Mouse (Mus musculus) adrenal gland, adult 8-10 months (tissue): ENCODE results near the gene Metap1. TPM values are rescaled to one million over a fixed set of nuclear protein-coding genes. Genes with fewer than 3 reads are reported as not detected.
"Not testable (repeated sequence)": the region's sequence is repeated elsewhere in the genome, so short reads cannot be mapped to it uniquely, and the experiment has no call there.

Experiments
- DNase-seq: peaks from one replicate; pipeline ENCODE4 v3.0.0; 2022
- total RNA-seq, 4 experiments: library from RNA; stranded (reverse); gene quantifications; 2 replicates each; pipeline ENCODE4 v1.2.4; 2022

The Metap1 gene
- total RNA-seq, 4 experiments from 2014 or later = 53.9 to 62.2 (median 59.2) TPM

DNA sequence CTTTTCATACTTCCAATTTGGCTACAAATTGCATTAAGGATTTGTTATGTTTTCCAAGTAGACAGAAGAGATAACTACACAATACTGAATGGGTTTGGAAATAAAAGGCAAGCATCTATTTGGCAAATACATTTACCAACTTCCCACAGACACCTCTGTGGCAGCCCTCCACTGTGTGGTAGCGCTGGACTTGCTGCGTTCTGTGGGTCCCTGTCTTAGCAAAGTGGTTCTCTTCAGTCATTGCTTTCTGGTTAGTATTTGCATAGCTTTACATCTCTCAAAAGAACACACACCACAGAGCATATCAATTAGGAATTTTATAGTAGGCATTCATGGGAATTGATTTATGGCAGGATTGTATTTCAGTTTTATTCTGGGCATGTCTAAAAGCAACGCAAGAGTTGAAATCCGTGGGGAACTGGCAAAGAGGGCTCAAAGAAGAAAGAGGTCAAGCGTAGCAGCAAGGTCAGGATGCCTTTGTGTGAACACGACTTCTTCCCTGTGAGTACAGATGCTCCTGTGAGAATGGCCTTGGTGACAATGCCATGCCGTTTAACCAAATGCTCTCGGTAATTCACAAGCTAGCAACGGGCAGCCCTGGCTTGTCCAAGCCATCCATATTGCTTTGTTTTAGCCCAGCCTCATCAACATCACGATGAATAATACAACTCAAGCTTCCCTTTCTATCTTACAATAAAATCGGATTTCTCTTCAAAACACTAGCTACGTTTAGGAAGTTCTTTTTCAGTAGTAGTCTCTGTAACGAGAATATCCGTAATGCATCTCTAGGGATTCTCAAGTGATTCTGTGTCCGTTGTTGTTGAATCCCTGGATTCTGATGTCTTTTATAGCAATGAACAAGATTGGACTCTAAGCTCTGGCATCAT, 10.8 kb upstream of the Metap1 start:
- no peak for DNase-seq

DNA sequence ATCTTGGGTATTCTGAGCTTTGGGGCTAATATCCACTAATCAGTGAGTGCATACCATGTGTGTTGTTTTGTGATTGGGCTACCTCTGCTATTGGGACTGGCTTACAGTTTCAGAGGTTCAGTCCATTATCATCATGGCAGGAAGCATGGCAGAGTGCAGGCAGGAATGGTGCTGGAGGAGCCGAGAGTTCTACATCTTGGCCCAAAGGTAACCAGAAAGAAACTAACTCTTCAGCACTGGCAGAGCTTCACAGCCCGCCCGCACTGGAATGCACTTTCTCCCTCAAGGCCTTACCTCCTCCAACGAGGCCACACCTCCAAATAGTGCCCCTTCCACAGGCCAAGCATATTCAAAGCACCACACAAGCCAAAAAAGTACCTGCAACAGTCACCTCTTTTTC, 9.4 kb upstream of the Metap1 start:
- no peak for DNase-seq

DNA sequence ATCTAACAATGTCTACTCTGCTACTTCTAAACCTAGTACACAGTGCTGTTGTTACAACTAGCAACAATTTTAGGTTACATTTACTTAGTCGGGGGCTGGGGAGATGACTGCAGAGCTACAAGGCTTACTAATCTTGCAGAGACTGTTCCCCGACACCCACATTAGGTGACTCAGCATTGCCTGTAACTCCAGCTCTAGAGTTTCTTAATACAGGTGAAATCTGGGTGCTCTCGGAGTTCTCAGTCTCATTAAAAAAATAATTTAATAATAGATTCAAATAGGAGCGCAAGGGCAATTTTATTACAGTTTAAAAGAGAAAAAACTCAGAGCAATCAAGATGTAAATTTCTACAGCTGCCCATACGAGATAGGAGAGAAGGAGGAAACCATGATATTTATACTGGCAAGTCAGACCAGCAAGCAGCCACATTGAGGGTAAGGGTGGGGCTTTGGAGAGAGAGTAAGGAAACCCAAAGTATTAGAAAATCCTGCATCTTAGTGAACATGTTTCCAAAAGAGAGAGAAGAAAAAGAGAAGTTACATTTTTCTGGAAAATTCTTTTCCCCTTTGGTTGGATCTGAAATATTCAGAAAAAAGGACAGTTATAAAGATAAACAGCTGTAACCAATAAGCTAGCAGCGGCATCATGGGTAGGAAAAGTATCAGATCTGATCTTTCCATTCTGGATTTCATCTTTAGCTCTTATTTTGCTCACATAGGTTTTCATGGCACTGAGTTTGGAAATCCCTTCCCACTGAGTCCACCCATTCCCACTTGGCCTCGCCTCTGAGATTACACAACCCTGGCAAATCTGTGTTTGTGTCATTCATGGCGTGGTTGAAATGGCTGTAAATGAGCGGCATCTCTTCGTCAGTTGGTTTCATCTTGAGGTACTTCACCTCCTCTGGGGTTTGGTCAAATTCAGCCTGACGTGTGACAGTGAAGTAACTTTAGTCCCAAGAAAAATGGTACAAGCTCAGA, 6.1 kb upstream of the Metap1 start:
- DNase-seq = no peak

DNA sequence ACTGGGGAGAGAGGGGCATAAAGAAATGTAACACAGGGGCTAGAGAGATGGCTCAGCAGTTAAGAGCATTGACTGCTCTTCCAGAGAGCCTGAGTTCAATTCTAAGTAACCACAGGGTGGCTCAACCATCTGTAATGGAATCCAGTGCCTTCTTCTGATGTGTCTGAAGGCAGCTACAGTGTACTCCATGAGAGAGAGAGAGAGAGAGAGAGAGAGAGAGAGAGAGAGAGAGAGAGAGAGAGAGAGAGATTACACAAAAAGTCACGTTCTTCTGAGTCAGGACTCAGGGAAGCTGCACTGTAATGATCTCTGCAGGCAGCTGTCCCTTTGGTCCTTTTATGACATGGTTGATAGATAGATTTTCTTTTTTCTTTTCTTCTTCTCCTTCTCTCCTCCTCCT, 5.2 kb upstream of the Metap1 start:
- no peak for DNase-seq

DNA sequence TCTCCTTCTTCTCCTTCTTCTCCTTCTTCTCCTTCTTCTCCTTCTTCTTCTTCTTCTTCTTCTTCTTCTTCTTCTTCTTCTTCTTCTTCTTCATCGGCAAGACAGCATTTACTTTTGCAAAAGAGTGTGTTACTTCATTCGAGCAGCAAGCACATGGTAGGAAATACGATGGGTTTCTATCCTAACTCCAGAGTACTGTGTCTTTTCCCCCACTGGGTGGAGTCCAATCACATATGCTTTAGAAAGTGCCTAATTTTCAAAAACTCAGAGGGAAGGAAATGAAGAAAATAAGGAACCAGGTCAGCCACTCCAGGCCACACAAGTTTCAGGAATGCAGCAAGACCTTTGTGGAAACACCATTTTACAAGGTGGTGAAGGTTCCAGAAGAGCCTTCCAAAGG, 4.4 kb upstream of the Metap1 start:
- DNase-seq = no peak

DNA sequence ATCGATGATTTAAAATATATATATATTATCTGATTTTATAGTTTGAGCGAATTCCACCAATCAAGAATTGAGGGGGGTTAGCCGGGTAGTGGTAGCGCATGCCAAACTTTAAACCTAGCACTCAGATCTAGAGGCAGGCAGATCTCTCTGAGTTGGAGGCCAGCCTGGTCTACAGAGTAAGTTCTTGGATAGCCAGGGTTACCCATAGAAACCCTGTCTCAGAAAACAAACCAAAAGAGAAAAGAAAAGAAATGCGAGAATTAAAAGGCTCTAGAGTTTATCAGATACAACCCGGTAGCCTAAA, 671 bp upstream of the Metap1 start:
- no peak for DNase-seq

DNA sequence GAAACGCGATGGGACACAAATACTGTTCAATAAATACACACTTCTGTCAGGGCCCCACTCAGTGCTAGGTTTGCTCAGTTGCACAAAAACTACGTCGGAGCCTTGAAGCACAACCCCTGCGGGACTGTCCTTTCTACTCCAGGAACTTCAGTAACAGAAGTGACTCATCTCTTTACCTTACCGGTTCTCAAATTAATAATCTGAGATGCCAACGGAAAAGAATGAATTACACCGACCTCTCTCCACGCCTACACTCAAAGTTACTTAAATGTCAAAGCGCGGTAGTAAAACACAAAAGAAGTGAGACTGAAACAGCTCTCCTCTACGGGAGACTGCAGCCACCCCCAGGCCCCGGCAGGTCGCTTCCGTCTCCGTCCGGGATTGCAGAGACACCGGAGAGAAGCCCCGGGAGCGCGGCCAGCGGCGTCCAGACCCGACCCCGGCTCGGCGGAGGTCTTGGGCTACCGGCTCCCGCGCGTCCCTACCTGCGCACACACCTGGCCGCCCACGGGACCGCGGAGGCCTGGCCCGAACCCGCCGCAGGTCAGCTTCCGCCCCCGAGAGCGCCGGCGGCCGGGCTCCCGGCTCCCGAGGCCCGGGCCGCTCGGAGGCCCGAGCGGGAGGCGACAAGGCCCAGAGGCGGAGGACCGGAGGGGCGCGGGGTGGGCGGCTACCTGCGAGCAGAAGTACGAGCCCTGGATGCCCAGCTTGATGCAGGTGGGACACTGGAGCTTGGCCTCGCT, 560 bp downstream of the Metap1 start:
- DNase-seq = no peak

DNA sequence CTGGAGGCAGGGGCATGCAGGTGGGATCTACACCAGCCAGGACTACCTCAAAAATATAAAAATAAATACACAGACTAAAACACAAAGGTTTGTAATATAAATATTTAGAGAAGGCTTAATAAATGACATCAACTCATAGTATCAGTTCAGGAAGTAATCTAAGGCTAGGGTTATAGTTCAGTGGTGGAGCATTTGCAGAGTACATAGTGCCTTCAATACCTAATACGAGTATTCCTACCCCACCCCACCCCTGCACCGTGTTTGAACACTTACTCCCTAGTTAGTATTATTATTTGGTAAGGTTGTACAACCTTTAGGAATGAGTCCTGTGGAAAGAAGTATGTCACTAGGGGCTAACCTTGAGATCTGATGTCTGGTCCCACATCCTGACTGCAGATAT, 6.1 kb downstream of the Metap1 start:
- no peak for DNase-seq

DNA sequence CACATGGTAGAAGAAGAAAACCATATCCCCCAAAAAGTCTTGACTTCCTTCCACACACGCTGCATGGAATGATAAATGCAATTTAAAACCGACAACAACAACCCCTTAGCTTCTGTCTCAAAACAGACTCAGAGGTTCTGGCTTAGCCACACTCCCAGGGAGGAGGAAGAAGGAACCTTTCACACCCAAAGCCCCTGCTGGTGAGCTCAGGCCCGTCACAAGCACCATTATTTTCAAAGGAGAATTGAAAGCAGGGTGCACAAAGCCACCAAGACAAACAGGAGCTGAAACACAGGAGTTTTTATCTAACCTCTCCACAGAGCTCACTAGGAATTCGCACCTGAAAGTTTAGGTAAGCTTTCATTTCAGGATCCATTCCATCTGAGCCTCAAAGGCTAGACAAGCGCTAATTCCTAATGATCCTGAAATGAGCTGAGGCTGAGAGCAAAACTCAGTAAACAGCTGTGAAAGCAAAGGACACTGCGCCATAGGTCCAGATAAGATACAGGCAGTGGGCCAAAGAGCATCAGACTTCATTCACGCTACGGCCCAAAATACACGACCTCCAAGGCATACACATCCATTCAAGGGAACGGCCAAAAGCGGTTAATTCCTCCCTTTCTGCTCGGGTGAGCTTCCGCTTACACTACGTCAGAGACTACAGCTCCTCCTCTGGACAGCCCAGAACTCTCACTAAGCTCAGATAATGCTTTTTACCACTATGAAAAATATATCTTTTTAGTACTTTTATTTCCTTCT, 7.6 kb downstream of the Metap1 start:
- no peak for DNase-seq

DNA sequence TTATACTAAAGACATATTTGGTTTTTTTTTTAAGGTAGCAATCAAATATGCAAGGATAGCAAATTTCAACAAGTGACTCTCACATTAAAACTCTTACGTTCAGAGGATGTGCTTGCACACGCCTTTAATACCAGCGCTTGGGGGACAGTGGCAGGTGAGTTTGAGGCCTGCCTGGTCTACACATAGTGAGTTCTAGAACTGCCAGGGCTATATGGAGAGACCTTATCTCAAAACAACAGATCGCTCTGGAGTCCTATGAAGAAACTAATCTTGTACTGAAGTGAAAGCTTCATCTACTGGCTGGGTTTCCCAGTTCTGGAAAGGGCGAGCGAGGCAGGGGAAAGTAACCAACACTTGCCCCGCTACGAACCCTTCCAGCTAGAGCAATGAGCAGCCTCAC, 9.8 kb downstream of the Metap1 start:
- no peak for DNase-seq

DNA sequence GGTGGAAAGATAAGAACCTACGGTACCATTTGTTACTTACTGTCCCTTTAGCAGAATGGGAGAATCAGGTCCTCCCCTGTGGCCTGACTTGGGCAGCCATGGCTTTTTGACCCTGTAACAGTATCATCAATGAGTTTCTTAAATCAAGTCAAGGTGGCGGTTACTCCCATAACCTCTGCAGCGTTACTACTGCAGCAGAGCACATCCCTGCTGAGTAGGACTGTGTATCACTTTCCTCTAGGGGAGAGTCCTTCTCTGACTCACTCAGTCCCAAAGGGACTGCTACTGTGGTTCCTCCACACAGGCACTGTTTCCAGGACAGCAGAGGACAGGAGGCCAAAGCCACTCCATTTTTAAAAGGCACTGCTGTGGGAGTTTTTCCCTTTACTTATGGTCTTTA, 18.2 kb downstream of the Metap1 start:
- DNase-seq = no peak

DNA sequence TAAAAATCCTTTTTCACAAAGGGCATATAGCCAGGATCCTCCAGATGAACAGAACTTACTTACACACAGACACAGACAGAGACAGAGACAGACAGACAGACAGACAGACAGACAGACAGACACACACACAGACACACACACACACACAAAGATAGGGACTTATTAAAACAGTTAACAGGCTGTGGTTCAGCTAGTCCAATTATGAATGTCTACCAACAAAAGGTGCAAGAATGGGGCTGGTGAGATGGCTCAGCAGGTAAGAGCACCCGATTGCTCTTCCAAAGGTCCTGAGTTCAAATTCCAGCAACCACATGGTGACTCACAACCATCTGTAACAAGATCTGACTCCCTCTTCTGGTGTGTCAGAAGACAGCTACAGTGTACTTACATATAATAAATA, 22.7 kb downstream of the Metap1 start:
- DNase-seq = not testable (repeated sequence)

DNA sequence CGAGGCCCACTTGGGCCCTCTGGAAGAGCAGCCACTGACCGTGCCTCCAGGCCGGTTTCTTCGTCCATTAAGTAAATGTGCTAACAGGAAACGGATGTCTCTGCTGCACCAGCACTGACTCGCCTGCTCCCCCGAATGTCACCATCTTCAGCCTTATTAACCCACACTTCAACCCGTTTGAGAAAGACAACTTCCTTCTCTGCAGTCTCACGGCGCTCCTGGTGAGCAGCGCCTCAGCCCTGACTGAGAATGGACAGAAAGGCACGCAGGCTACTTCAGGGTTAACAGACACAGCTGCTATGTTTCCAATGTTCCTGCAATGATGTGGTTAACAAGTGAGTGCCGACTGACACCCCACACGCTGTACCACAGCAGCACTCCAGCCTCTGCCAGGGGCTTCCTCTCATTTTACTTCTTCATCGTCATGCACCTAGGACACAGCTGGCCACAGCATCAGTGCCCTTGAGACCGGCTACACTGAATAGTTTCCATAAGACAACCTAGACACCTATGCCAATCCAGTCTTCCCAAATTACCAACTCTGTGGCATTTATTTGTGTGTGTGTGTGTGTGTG, 24.7 kb downstream of the Metap1 start:
- no peak for DNase-seq

DNA sequence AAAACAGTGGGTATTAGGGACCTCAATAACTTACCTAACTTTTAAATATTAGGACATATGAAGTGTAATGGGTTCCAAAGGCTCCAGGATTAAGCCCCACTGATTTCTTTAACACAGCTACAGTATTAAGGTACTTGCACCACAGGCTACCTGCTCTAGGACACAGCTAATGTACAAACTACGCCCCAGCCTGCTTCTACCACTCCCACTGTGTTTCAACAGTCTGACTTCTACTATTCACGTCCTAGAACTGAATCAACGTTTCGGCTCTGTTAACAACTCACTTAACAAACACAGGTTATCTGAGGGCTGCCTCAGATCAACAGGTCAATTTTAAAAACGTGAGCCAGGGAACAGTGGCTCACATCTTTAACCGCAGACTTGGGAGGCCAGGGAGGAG, 25.5 kb downstream of the Metap1 start:
- no peak for DNase-seq

DNA sequence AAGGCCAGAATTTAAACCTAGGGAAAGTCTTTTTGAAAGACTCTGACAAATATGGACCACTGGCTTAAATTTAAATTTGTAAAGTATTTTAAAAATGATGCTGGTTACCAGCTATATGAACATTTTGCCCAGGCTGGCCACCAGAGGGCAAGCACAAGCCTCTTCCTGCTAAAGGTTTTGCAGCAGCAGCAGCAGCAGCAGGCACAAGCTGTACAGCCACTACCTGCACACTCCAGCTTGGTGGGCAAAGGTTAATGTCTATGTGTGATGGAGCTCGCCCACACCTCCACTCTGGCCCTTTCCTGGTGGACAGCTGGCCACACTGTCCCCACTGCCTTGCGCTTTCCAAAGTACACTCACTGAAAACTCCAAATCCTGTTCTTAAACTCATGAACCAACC, 26.2 kb downstream of the Metap1 start:
- no peak for DNase-seq

DNA sequence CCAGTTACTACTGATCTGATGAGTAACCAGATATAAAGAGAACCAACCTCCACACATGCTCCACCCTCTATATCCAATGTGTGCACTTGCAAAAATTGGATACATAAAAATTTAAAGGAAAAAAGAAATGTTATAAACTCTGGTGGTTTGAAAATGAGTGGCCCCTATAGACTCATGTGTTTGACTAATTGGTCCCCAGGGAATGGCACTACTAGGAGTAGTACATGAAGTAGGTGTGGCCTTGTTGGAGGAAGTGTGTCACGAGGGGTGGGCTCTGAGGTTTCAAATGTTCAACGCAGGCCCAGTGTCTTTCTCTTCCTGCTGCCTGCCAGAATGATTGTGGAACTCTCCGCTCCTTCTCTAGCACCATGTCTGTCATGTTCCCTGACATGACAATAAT, 27.5 kb downstream of the Metap1 start:
- DNase-seq = no peak

DNA sequence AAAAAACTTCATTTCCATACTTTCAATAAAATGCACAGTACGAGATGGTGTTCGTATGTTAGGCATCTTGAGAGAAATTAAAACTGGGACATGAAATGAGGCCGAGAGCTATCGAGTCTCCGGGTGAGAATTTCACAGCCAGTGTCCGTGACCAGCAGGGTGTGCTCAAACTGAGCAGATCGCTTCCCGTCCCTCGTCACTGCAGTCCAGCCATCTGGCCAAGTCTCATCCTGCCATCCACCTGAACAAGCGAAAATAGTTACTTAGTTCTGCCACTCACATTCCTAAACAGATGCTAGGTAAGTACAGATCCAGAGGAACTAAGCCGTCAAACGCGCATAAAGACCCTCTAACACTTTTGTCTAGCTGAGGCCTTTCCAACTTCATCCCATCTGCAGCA, 29.1 kb downstream of the Metap1 start:
- no peak for DNase-seq

DNA sequence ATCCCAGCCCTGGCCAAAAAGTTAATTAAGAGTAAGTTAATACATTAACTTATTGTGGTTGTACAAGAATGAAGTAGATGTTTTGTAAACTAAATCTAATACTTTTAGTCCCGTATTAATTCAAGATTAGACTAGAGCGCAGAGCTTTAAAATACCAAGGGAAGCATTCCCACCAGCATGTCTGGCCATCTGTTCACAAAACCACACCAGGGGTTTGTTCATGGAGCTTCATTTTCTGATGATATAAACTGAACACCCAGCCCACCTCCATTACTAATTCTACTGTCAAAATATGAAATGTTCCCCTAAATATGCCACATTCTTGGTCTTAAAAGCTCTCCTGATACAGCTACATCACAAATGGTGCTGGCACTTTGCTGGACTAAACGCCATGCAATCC, 30.9 kb downstream of the Metap1 start:
- DNase-seq = no peak

DNA sequence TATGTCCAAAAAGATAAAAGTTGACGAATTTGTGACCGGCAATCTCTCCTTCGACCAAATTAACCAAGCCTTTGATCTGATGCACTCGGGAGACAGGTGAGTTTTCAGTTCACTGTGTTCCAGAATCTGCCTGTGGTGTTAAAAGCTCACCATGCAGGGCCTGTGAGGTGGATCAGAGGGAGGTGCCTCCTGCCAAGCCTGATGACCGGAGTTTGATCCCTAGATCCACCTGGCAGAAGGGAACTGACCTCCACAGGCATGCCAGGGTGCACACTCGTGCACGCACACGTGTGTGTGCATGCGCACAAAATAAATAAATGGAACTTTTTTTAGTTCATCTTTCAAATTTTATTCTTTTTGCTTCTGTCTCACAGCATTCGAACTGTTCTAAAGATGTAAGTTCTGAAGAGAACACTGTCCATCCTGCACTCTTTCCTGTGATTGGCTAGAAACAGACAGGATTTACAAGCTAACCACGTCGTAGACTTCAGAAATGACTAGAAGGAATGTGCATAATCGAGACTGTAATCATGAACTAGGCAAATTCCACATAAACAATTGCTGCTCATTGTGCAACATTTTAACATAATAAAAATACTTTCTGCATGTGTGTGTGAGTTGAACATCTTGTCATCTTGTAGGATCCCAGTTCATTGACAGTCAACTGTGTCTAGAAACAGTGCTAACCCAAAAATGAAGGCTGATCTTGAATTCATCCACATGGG, 34.4 kb downstream of the Metap1 start:
- no peak for DNase-seq

DNA sequence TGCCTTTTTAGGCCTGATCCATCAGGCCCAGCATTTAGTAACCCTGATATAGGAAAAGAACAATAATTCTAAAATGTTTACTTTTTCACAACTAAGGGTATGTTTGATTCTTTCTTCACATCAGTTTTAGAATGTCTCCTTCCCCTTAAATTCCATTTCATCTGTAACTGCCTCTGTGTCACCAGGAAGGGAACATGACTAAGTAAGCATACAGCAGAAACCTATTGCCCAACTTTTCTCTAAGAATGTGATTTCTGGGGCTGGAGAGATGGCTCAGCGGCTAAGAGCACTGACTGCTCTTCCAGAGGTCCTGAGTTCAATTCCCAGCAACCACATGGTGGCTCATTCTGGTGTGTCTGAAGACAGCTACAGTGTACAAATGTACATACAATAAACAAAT, 35.1 kb downstream of the Metap1 start:
- no peak for DNase-seq

DNA sequence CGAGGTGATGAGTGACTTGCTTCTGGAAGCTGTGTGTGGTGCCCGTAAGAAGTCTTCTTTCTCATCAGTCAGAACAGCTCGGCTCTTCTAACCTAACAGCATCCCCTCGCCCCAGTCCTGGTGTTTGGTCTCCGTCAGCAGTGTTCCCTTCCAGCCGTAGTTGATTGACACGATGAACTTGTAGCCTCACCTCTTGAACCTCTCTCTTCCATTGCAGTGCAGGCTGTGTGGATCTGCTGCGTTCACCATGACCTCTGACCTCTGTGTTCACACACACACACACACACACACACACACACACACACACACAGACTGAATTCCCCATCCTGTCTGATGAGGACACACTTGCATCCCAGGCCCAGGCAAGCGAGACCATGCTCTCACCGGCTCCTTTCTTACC, 37.1 kb downstream of the Metap1 start:
- DNase-seq = no peak
